In genomic region chr16:96469640-96470039, GRCm38 (mm10) we compare ENCODE assay signal across 7 mouse cellular contexts. TPM values are rescaled to one million over a fixed set of nuclear protein-coding genes. Genes with fewer than 3 reads are reported as not detected.
DNase-seq lines count a peak whose midpoint lies in the region; ATAC-seq and TF ChIP-seq lines count a peak whose summit lies in the region.

No protein-coding gene starts in this region.

- 47% methylated on average over 4 of the region's 4 CpGs for WGBS in lung, embryonic 14.5 days

- H3K4me2 ChIP-seq in lung, embryonic 14.5 days: no peak overlapping the region

- no peaks in the 10 kb centered on the region for H3K9me3 ChIP-seq in lung, embryonic 14.5 days (ENCODE audit: low read depth, low read length)

- H3K4me3 ChIP-seq in lung, embryonic 14.5 days (ENCODE audit: low read depth, low read length): no peak overlapping the region

- no peak overlapping the region for H3K9ac ChIP-seq in lung, embryonic 14.5 days

- DNase-seq in lung, embryonic 14.5 days: peak; percentile 51
- DNase-seq in lung, adult 18-20 months: no peak
- peak; percentile 7 for DNase-seq in induced T-regulatory cell, adult 2 months (ENCODE audit: low read depth)
- peak; percentile 37 to 80 for DNase-seq in spleen, postnatal 4 days (ENCODE audit: low spot score in 2 of 2)
- DNase-seq in cerebellum, adult 9-10 months: no peak
- no peak for DNase-seq in frontal cortex, postnatal 14 days (ENCODE audit: low spot score in 2 of 2)

- TF ChIP-seq CTCF in lung, embryonic 14.5 days (IDR thresholded peaks at IDR 0.05; ENCODE audit: low read depth): peak; percentile 51

- H3K27ac ChIP-seq in lung, embryonic 14.5 days (ENCODE audit: low read depth): no peak overlapping the region

- no peak for ATAC-seq in lung, embryonic 14.5 days (ENCODE audit: insufficient read depth)
- ATAC-seq in common myeloid progenitor, adult 5-6 weeks (replicated peaks; ENCODE audit: low read depth, poor library complexity, severe bottlenecking): peak; percentile 71

- H3K36me3 ChIP-seq in lung, embryonic 14.5 days (ENCODE audit: insufficient read depth): no peaks in the 10 kb centered on the region

- H3K27me3 ChIP-seq in lung, embryonic 14.5 days (ENCODE audit: insufficient read depth, low read length): no peaks in the 10 kb centered on the region

- no peaks in the 10 kb centered on the region for H3K4me1 ChIP-seq in lung, embryonic 14.5 days (ENCODE audit: insufficient read depth)

RNA-seq across cellular contexts. Expression of gene Pcp4, which starts 2.2 kb away (rescaled TPM):
- 4.2 and 4.6 TPM in 2 replicates for polyA plus RNA-seq in lung, embryonic 14.5 days (2014; fragmentation: Nextera tagmentation; extraction: Ambion mirVana)
- not detected in 2 replicates for total RNA-seq in common myeloid progenitor, adult 5-6 weeks (2017)

RNA-seq across cellular contexts. Expression of gene Itgb2l, which starts 26.2 kb away (rescaled TPM):
- polyA plus RNA-seq in lung, embryonic 14.5 days (2014; fragmentation: Nextera tagmentation; extraction: Ambion mirVana): 0.29 and 0.84 TPM in 2 replicates
- 0.97 and 4.9 TPM in 2 replicates for total RNA-seq in common myeloid progenitor, adult 5-6 weeks (2017)

Comparison
In these comparisons a context has a peak if more than half of its experiments do, and no peak if none do; other contexts are left out.
1. DNase-seq: peak in lung, embryonic 14.5 days (single experiment), induced T-regulatory cell, adult 2 months (single experiment) and spleen, postnatal 4 days (2 of 2); none in lung, adult 18-20 months (0 of 2), cerebellum, adult 9-10 months (single experiment) and frontal cortex, postnatal 14 days (0 of 2).